Mouse (Mus musculus) testis, adult 2 months (tissue): Measurements from ENCODE around the gene Arhgap31.

Experiments
- CTCF ChIP-seq: fragments of 200-500 bp; IDR thresholded peaks from 2 replicates; pipeline ENCODE4 v1.5.1; 2012; ENCODE audit warnings: low read depth, mild to moderate bottlenecking, inconsistent platforms, low read length, moderate library complexity; ENCODE audit not compliant: control insufficient read depth, insufficient read depth, insufficient replicate concordance
- POLR2A ChIP-seq: fragments of 200-500 bp; IDR thresholded peaks from 2 replicates; pipeline ENCODE4 v1.6.1; 2012; ENCODE audit warnings: low read depth, mild to moderate bottlenecking, inconsistent platforms, low read length, moderate library complexity; ENCODE audit not compliant: control insufficient read depth

DNA sequence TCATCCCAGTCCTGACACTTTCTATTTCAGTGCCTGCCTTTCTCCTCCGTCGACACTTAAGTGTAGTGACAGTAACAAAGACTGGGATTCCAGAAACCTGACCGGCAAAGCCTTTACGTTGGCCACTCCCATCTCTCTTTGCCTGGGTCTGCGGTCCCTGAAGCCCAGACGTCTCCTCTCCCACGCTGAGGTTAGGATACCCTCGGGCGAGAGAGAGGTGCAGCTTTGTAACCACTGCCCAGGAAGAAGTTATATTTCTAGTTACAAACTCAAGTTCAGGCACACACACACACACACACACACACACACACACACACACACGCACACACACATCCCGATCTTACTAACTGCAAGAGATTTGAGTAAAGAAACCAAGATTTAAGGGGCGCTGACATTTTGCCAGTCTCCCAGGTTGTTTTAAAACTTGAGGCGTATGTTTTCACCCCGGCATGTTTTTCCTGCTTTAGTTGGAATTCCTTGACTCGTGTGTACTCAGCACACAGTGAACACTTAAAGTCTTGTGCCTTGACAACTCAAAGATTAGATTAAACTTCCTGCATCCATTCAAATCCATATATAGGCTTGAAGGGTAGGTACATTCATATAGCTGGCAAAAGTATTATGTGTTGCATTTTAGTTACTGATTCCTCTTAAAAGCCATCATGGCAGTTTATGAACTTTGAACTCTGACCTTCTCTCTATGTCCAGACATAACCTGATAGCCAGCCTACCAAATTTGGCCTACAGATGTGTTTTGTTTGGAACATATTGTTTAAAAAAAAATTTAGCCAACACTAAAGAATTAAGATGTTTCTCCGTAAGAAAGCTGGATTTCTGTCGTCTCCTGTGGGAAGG is 557 bp upstream of the Arhgap31 start:
- TF ChIP-seq CTCF (no peak), POLR2A (no peak)
